Mouse (Mus musculus): ENCODE results near the gene Actr3b.
"Not testable (repeated sequence)": the region's sequence is repeated elsewhere in the genome, so short reads cannot be mapped to it uniquely, and the experiment has no call there.

Gene Actr3b

GRCm38 (mm10) chr5:25773921-25774790 is 14.4 kb downstream of the Actr3b start:
- DNase-seq (ENCODE audit: low spot score): no peak

- DNase-seq (ENCODE audit: low spot score): no peak
Observed at GRCm38 (mm10) chr5:25791570-25791969, 31.8 kb downstream of the Actr3b start.

GRCm38 (mm10) chr5:25797776-25798175 is 38.0 kb downstream of the Actr3b start:
- no peak for DNase-seq (ENCODE audit: low spot score)

- no peak for DNase-seq (ENCODE audit: low spot score)
Observed at GRCm38 (mm10) chr5:25800929-25801328, 41.1 kb downstream of the Actr3b start.

- DNase-seq (ENCODE audit: low spot score): no peak
Observed at GRCm38 (mm10) chr5:25801744-25802143, 41.9 kb downstream of the Actr3b start.

GRCm38 (mm10) chr5:25804569-25804968 is 44.8 kb downstream of the Actr3b start:
- DNase-seq (ENCODE audit: low spot score): no peak

GRCm38 (mm10) chr5:25812922-25813321 is 53.1 kb downstream of the Actr3b start:
- DNase-seq (ENCODE audit: low spot score): no peak

GRCm38 (mm10) chr5:25829308-25830094 is 69.7 kb downstream of the Actr3b start:
- DNase-seq (ENCODE audit: low spot score): no peak

- DNase-seq (ENCODE audit: low spot score): no peak
Observed at GRCm38 (mm10) chr5:25830802-25831201, 71.0 kb downstream of the Actr3b start.

- DNase-seq (ENCODE audit: low spot score): peak; percentile 43
Observed at GRCm38 (mm10) chr5:25831624-25832023, 71.8 kb downstream of the Actr3b start.

GRCm38 (mm10) chr5:25839400-25839799 is 79.6 kb downstream of the Actr3b start:
- peak; percentile 17 for DNase-seq (ENCODE audit: low spot score)

- no peak for DNase-seq (ENCODE audit: low spot score)
Observed at GRCm38 (mm10) chr5:25846558-25846957, 86.8 kb downstream of the Actr3b start.

- no peak for DNase-seq (ENCODE audit: low spot score)
Observed at GRCm38 (mm10) chr5:25847154-25847553, 87.4 kb downstream of the Actr3b start.

GRCm38 (mm10) chr5:25848058-25848457 is 88.3 kb downstream of the Actr3b start:
- DNase-seq (ENCODE audit: low spot score): no peak

GRCm38 (mm10) chr5:25866201-25866600 is 106.4 kb downstream of the Actr3b start:
- DNase-seq (ENCODE audit: low spot score): no peak

- DNase-seq (ENCODE audit: low spot score): no peak
Observed at GRCm38 (mm10) chr5:25869880-25870279, 110.1 kb downstream of the Actr3b start.

GRCm38 (mm10) chr5:25870632-25871031 is 110.8 kb downstream of the Actr3b start:
- no peak for DNase-seq (ENCODE audit: low spot score)

- no peak for DNase-seq (ENCODE audit: low spot score)
Observed at GRCm38 (mm10) chr5:25871342-25872023, 111.7 kb downstream of the Actr3b start.

GRCm38 (mm10) chr5:25873046-25873445 is 113.2 kb downstream of the Actr3b start:
- DNase-seq (ENCODE audit: low spot score): no peak

- DNase-seq (ENCODE audit: low spot score): not testable (repeated sequence)
Observed at GRCm38 (mm10) chr5:25875927-25876326, 116.1 kb downstream of the Actr3b start.

GRCm38 (mm10) chr5:25877281-25877680 is 117.5 kb downstream of the Actr3b start:
- DNase-seq (ENCODE audit: low spot score): no peak

GRCm38 (mm10) chr5:25877996-25878395 is 118.2 kb downstream of the Actr3b start:
- DNase-seq (ENCODE audit: low spot score): no peak

All from MN1 (cell line).